Mouse (Mus musculus): Measurements from ENCODE around the gene Hivep1.

The Hivep1 gene

DNA sequence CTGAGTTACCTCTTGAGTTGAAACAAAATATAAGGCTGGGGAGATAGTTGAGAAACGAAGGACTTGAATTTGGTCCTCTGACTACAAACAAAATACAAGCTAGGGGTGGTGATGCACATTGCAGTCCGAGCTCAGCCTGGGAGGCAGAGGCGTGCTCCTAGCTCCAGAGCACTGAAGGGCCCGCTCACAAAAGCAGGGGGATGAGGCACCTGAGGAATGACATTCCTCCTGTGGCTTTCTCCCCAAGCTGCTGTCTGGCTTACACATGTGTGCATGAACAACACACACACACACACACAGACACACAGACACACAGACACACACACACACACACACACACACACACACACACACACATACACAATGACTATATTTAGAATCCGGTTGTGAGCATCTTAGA lies 60.9 kb downstream of the Hivep1 start:
- no peak for DNase-seq (ENCODE audit: low spot score in 2 of 2)

DNA sequence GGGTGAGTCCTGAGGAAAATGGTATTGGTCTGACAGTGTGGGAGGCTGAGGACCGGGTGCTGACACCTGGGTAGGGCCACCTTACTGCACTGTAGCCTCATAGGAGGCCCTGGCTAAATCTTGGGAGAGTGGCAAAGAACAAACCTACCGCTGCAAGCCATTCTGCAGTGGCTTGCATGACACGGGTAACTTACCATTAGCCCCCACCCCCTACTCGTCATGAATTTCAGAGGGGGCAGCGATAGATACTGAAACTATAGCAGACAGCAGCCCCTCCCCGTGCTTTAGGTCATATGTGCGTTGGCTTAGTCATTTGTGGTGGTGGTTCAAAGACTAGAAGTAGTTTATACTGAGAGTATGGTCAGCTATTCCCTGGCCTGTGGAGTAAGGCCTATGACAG lies 61.8 kb downstream of the Hivep1 start:
- no peak for DNase-seq (ENCODE audit: low spot score in 2 of 2)

DNA sequence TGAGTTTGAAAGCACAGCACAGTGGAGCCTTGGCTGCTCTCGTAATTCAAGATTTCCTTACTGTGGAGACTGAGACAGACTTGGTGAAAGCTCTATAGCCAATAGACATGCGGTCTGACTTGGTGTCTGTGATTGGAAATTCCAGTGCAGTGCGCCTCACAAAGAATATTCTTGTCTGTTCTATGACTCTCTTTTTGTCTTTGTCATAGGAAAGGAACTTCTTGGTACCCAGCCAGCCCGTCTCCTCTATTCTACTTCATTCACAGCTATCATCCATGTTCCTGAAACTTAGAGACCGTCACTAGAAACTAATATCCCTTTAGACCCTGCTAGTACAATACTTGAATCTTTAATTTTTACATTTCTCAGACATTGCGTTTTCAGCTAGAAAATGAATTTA lies 64.5 kb downstream of the Hivep1 start:
- DNase-seq (ENCODE audit: low spot score in 2 of 2): no peak

DNA sequence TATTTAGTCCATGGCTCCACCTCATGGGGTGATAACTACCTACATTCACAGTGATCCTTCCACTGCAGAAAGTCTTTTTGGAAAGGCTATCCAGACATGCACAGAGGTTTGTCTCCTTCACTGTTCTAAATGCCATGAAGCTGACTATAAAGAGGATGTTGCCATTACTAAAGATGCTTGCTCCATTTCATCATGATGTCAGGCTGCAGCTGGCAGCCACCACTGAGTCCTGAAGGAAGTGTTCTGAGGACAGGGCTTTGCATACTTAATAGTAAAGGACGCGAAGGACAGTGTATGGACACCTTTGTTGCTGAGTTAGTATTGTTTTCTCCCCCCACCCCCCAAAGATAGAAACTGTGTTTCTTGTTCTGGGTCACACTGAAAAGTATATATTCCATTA lies 67.2 kb downstream of the Hivep1 start:
- DNase-seq (ENCODE audit: low spot score in 2 of 2): no peak

DNA sequence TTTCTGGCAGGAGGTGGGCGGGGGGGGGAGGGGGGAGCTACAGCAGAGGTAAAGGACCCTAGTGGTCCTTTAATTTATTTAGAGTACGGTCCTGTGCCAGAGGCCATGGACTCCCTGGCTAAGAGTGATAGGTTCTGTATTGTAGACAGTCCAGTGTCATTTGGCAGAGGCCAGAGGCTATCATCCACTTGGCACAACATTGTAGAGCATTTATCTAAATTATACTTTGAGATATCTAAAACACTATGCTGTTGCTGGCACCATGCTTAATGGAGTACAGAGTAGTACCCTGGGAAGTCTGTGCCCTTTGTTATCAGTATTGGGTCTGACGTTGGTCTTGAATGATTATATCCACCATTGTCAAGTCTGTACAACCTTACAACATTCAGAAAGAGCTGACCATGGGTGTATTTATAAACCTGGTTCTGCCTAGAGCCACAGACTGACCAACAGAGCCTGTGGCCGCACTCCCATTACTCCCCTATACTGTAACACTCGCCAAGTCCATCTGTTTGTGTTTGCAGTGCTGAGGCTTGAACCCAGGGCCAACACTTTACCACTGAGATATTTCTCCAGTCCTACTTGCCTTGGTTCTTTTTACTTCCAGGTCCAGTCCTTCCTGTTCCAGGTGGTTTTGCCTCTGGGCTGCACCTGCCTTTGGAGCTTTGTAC lies 69.4 kb downstream of the Hivep1 start:
- no peak for DNase-seq (ENCODE audit: low spot score in 2 of 2)

DNA sequence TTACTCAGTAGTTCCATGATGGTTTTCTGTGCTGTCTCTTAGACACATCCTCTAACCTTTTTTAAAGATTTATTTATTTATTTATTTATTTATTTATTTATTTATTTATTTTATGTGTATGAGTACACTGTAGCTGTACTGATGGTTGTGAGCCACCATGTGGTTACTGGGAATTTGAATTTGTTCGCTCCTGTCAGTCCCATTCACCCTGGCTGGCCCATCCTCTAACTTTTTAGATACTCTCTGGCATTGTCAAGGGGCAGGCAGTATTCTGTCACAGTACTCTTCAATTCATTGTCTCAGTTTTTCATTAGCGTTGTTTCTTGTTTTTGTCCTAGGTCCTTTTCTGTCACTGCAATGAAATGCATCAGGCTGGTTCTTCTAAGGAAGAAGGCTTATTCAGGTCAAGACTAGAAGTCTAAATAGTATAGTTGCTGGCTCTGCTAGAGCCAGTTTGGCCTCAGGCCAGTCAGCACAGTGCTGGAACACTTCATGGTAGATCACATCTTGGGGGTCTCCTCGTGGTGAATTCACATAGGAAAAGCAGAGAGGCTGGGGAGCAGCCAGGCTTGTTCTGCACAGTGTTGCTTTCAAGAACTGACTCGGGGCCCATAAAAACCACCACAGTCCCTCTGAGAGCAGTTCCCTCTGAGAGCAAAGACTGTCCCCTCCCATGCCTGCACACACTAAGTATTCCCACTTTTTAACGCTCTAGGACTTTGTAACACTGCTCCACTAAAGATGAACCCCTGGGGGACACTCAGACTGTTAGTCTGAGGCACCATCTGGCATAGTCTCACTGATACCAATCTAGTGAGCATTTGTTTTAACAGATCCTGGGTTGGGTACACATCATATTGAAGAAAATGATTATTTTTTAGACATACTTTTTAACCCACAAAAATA lies 70.2 kb downstream of the Hivep1 start:
- DNase-seq (ENCODE audit: low spot score in 2 of 2): no peak

DNA sequence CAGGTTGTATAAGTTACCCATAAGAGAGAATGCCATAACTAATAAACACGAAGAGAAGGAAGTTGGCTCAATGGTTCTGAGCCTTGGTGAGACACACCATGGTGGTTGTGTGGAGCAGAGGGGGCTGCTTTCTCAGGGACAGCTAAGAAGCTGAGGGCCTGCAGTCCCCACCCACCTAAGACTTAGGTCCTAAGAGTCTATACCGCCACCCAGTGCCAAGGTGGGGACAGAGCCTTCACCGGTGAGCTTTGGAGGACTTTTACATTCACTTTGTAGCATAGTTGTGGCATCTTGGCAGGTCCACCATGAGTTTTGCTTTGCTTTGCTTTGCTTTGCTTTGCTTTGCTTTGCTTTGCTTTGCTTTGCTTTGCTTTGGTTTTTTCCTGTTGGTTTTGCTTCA lies 92.8 kb downstream of the Hivep1 start:
- no peak for DNase-seq (ENCODE audit: low spot score in 2 of 2)

DNA sequence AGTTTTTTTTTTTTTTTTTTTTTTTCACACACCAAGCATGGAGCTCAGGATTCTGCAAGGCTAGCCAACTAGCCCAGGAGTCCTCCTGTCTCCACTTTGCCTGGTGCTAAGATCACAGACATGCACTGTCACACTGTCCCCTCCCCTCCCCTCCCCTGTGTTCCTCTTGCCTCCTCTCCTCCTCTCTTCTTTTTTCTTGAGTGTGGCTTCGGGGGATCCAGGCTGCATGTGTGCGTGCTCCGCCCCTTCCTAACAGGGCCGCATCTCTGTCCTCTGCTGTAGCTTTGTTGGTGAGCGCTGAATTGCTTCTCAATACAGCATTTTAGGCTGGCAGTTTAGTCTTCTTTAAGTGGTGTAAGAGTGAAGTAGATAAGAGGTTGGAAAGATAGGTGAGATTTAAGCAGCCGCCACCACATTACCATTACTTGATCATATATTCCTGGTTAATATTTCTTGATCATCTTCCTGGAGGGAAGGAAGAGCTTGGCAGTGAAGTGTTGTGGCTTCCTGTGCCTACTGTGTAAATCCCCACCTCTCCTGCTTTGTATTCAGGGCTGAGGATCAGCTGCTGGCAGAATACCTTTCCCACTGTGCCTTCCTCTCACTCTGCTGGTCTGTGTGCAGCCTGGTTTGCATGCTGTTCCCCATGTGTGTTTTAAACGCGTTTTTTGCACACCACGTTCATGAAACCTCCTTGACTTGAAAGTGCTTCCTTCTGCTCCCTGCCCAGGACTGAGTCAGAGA lies 97.7 kb downstream of the Hivep1 start:
- DNase-seq (ENCODE audit: low spot score in 2 of 2): no peak

DNA sequence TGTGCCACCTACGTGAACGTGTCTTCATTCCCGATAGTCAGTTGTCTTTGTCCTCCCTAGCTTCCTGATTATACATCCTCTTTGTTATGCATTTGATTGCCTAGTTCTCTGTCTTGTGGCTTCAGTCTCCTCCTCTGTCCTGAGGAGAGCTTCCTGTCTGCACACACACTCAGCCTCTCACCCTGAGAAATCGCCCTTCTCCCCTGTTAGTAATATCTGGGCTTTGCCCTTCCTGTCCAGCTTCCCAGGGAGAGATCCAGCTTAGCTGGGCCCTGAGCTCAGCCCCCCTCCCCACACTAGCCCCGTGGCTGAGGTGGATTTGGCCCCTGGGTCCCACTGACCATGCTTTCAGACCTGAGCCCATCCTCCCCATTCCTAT lies 98.2 kb downstream of the Hivep1 start:
- DNase-seq (ENCODE audit: low spot score in 2 of 2): no peak

DNA sequence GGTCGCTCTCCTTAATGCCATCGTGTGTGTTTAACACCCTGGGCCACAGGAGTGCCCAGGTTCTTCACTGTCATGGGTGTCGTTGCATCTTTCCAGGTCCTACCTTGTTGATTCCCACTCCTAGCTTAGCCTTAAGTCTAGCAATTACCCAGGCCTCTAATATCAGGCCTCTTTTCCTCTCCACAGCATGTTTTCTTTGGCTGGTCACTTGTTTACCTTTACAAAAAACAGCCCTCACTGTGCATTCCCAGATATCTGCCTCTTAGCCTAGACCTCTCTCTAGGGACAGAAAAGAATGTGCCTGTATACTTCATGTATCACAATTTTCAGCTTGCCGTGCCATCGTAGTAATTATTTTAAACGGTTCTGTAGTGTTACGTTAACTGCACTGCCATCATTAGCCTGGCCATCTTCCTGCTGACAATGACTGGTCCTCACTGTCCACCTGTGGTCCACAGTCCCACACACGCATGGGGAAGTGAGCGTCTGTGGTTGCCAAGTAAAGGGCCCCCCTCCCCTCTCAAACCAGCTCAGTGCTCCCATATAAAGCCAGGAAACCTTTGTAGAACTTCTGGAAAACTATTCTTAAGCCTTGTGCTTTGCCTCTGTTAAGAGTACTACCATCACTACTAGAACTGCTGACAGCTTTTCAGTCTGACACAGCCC lies 98.8 kb downstream of the Hivep1 start:
- no peak for DNase-seq (ENCODE audit: low spot score in 2 of 2)

DNA sequence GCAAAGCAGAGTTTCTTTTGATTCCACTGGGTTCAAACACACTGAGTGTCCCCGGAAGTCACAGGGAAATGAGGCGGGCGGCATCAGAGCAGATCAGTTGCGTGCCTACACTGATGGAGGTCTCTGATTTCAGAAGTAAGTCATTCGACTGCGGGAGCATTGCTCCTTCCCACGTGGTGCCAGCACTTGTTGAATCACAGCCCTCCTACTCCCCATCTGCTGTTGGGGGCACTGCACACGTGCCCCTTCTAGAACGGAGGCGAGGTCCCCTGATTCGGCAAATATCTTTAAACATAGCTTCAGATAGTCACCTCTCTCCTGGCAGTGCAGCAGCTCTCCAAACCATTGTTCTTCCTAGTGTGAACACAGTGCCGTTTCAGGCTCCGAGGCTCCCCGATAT lies 106.4 kb downstream of the Hivep1 start:
- no peak for DNase-seq (ENCODE audit: low spot score in 2 of 2)

DNA sequence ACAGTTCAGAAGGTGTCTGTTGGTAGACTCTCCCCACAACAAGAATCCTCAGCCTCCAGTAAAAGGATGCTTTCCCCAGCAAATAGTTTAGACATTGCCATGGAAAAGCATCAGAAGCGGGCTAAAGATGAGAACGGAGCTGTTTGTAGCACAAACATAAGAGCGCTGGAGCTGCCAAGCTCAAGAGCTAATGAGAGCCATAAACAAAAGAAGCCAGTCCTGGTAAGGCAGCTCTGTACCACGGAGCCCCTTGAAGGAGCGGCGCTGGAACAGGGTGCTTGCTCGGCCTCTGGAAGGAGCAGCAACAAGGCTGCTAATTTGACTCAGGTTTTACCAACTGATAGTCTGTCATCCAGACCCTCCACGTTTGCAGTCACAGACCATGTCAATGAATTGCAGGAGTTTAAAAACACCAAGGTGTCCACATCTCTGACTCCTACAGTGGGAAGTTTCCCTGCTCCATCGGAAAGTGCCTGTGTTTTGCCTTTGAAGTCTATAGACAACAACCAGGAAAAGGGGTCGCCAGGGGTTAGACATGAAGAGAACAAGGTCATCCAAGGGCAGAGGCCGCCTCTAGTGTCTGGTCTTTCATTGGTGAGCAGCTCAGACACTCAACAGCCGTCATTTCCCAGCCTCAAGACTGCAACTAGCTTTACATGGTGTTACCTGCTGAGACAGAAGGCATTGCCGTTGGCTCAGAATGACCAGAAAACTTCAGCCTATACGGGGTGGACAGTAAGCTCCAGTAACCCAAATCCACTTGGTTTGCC lies 107.8 kb downstream of the Hivep1 start:
- no peak for DNase-seq (ENCODE audit: low spot score in 2 of 2)

DNA sequence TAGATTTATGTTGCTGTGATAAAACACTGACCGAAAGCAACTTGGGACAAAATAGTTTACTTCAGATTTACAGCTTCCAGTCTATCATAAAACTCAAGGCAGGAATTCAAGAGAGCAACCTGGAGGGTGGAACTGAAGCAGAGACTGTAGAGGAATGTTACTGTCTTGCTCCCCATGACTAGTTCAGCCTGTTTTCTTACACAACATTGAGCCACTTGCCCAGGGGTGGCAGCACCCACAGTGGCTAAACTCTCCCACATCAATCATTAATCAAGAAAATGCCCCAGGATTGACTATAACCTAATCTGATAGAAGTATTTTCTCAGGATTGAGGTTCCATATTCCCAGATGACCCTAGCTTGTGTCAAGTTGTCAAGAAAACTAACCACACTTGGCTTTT lies 119.0 kb downstream of the Hivep1 start:
- DNase-seq (ENCODE audit: low spot score in 2 of 2): no peak

DNA sequence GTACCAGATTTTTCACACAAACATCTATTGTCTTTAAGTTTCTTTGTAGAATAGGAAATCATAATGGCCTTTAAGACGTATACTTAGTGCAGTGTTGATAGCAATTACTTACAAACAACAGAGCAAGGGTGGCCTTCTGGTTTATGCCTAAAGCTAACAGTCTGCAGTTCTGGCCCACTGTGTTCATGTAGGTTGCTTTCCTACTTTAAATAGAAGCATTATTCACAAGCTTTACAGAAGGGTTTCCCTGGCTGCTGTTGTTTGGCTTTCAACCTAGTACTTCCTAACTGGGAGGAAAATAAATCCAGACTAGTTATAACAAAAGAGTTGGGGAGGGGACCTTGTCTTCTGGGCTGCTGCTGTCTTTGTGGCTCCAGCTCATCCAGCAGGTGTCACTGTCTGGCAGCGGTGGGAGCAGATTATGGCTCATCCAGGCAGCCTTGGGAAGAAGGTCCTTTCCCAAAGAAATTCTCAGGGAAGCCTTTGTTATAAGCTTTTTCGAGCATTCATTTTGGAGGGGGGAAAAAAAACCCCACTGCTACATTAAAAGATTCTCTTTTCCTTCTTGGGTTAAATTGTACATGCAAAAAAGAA lies 123.1 kb downstream of the Hivep1 start:
- DNase-seq (ENCODE audit: low spot score in 2 of 2): no peak

DNA sequence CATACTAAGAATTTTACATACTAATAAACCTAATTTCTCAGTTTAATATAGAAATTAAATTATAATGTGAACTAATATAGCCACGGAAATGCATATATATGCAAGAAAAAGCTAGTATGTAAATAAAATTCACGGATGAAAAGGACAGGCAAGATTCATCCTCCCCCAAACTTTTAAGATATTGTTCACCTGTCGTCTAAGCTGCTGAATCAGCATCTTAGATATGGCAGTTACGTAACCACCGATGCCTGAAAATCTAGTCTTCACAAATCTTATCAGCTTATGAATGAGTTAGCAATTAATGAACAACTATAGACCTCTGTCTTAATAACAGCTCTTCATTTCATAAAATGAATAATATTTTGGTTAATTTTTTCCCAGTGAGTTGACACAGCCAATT lies 130.8 kb downstream of the Hivep1 start:
- DNase-seq (ENCODE audit: low spot score in 2 of 2): no peak

DNA sequence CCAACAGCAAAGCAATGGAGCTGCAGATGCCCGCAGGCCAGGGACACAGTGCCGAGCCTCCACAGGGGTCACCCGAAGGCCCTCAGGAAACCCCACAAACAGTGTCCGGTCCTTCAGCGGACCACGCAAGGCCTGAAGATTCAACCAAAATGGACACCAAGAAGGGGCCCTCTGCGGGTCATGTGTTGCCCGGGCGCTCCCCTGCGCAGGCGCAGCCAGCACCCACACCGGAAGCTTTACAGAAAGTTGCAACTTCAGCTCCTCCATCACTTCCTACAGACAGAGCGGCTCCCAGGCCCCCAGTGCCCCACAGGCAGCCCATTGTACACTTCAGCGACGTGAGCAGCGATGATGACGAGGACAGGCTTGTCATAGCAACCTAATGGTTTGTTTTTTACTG lies 132.3 kb downstream of the Hivep1 start:
- DNase-seq (ENCODE audit: low spot score in 2 of 2): no peak

DNA sequence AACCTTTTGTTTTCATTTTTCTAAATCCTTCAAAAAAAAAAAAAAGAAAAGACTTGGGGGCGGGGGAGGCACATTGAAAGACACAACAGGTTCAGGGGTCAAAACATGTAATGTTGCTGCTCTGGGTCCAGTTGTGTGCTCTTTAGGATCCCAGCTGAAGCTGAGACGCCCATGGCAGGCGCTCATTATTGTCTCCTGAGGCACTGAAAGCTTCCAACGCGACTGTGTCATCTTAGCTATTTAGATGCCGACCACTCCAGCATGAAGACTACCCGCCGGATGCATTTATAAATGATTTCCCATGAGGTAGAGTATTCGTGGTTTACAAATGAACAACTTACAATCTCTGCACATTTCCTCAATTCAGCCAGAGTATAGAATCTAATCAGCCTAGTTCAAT lies 141.2 kb downstream of the Hivep1 start:
- DNase-seq (ENCODE audit: low spot score in 2 of 2): no peak

DNA sequence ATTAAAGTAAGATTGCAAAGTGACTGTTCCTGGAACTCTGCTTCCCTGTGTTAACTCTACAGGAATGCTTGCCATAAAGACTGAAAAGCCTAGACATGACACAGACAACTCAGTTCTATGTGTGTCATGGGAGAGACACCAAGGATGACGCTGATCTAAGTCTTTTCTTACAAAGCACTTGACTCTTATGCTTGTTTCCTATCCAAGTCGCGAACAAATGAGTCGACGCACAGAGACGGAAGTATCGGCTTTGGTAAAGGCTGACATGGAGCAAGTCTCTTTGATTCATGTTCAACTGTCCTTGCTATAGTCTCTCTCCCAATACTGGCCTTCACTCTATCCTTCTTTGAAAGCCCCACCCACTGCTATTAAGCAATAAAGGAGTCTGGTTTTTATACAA lies 143.8 kb downstream of the Hivep1 start:
- DNase-seq (ENCODE audit: low spot score in 2 of 2): no peak

DNA sequence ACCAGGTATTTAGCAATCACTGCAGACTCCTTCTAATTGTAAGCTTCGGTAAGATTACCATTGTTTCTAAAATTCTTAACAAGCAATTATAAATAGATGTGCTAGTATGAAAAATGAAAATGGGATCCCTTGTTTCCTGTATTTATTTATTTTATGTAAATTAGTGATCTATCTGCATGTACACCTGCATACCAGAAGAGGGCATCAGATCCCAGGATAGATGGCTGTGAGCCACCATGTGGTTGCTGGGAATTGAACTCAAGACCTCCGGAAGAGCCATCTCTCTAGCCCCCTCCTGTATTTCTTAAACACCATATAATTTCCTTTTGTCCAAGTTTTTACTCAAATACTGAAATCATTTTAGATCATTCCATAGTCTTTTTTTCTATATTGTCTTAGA lies 145.8 kb downstream of the Hivep1 start:
- no peak for DNase-seq (ENCODE audit: low spot score in 2 of 2)

DNA sequence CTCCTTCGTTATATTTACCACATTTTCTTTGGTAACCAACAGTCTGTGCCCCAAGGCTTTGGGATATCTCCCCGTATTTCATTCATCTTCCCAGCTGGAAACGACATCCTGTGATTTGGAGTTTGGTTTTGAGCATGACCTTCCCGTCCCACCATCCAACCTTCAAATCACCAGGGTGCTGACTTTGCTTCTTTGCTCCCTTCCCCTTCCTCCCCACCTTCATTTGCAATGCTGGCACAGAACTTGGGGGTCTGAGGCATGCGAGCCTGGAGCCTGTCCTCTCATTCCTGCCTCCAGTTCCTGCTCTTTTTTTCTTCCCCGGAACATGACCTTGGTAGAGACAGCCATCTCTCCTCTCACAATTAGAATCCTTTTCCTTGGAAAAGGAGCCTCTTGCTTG lies 161.7 kb downstream of the Hivep1 start:
- DNase-seq (ENCODE audit: low spot score in 2 of 2): no peak

DNA sequence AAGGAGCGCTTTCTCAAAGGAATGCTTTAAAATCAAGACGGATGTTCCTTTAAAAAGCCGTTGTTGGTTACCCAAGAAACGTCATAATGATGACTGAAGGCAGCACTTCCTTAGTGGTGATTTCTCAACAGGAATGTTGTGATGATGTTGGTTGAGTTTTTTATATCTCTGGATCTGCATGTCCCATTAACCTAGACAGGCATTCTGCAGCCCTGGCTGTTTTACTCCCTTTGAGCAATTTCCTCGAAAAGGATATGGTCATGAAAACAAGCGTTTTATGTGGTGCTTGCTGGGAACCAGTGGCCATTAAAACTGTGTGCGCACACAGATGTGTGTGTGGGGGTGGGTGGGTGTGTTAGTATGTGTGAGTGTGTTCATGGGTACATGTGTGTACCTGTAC lies 170.6 kb downstream of the Hivep1 start:
- no peak for DNase-seq (ENCODE audit: low spot score in 2 of 2)

All from spleen, postnatal 4 days (tissue).